Mouse (Mus musculus) kidney, embryonic 16.5 days (tissue): ENCODE measurements around the gene Entpd1. TPM values are rescaled to one million over a fixed set of nuclear protein-coding genes. Genes with fewer than 3 reads are reported as not detected.

ENCODE experiments used
- ATAC-seq: fragments of 200-750 bp; cut with Nextera tagmentation; 2 replicates; pipeline ENCODE4 v1.8.0; 2017; ENCODE audit warnings: moderate TSS enrichment; ENCODE audit not compliant: low FRiP score, low TSS enrichment
- H3K27ac ChIP-seq: fragments of 300-500 bp; sonication (generic); 2 replicates; pipeline ENCODE4 v1.5.1; 2014; ENCODE audit warnings: low read length
- H3K27me3 ChIP-seq: fragments of 300-500 bp; sonication (generic); 2 replicates; pipeline ENCODE4 v1.6.1; 2014; ENCODE audit warnings: low read length, control low read depth, mixed read lengths; ENCODE audit not compliant: insufficient read depth
- H3K36me3 ChIP-seq: fragments of 300-500 bp; sonication (generic); 2 replicates; pipeline ENCODE4 v1.6.1; 2014; ENCODE audit warnings: low read length, control low read depth, mixed read lengths; ENCODE audit not compliant: insufficient read depth
- H3K4me1 ChIP-seq: fragments of 300-500 bp; sonication (generic); 2 replicates; pipeline ENCODE4 v1.6.1; 2014; ENCODE audit warnings: low read length, control low read depth, mixed read lengths; ENCODE audit not compliant: insufficient read depth
- H3K4me2 ChIP-seq: fragments of 300-500 bp; sonication (generic); replicated peaks from 2 replicates; pipeline ENCODE4 v1.6.1; 2014; ENCODE audit warnings: low read depth, low read length
- H3K4me3 ChIP-seq: fragments of 300-500 bp; sonication (generic); 2 replicates; pipeline ENCODE4 v1.5.1; 2014; ENCODE audit warnings: mild to moderate bottlenecking, low read length
- H3K9ac ChIP-seq: fragments of 300-500 bp; sonication (generic); replicated peaks from 2 replicates; pipeline ENCODE4 v1.6.1; 2014; ENCODE audit warnings: low read length
- H3K9me3 ChIP-seq: fragments of 300-500 bp; sonication (generic); 2 replicates; pipeline ENCODE4 v1.6.1; 2016; ENCODE audit warnings: low read length, control low read depth
- WGBS: fragments of 180-500 bp; shearing (Covaris S2); extraction: QIAGEN DNeasy Blood & Tissue Kit; methylation state at CpG from one replicate; pipeline ENCODE4 v1.1.7; 2014; 5-methylcytosine and 5-hydroxymethylcytosine counted together
- polyA plus RNA-seq: library from polyadenylated mRNA; unstranded; fragments of >200 nt; fragmentation: Nextera tagmentation; extraction: Ambion mirVana; gene quantifications from 2 replicates; pipeline ENCODE4 v1.2.1, GENCODE M21; 2015

Entpd1 gene
- polyA plus RNA-seq, 1 experiment from 2014 or later: 8.9 TPM

DNA sequence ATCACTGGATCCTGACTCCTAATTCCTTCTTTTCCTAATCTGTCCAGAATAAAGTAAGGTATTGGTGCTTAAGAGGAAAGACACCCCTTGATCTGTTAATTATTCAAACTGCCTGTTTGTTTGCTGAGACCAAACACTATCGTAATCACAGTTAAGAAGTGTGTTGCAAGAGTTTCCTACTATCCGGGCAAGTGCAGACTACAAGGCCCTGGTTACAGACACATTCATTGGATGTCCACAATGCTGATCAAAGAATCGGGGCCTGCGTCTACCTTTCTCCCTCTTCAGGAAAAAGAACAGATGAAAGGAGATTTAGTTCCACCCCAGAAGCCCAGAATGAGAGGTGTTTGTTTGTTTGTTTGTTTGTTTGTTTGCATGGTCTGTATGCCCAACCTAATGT lies 116.0 kb downstream of the Entpd1 start:
- 86% methylated on average over 4 of the region's 4 CpGs for WGBS
- H3K4me3 ChIP-seq: no peak overlapping the region
- H3K4me1 ChIP-seq: peaks cover 4% of the 10 kb centered on the region; the same call in 1 of the 2 replicates

GRCm38 (mm10) chr19:40728732-40729420 lies 116.7 kb downstream of the Entpd1 start:
- no peak overlapping the region for H3K27ac ChIP-seq
- H3K4me1 ChIP-seq: peaks cover 4% of the 10 kb centered on the region; the same call in 1 of the 2 replicates
- no peak overlapping the region for H3K4me2 ChIP-seq
- no peak for ATAC-seq
- 53% methylated on average over 12 of the region's 12 CpGs for WGBS
- no peaks in the 10 kb centered on the region for H3K9me3 ChIP-seq
- no peak overlapping the region for H3K4me3 ChIP-seq
- H3K27me3 ChIP-seq: no peaks in the 10 kb centered on the region
- no peaks in the 10 kb centered on the region for H3K36me3 ChIP-seq
- peak overlapping the region; percentile 31; the same call in 1 of the 2 replicates for H3K9ac ChIP-seq

More for the DNA sequence above, 116.0 kb downstream of the Entpd1 start:
- no peak overlapping the region for H3K27ac ChIP-seq
- ATAC-seq: no peak
- H3K9ac ChIP-seq: no peak overlapping the region
- H3K9me3 ChIP-seq: no peaks in the 10 kb centered on the region
- no peak overlapping the region for H3K4me2 ChIP-seq
- no peaks in the 10 kb centered on the region for H3K36me3 ChIP-seq
- no peaks in the 10 kb centered on the region for H3K27me3 ChIP-seq

GRCm38 (mm10) chr19:40733409-40733808 lies 121.2 kb downstream of the Entpd1 start:
- 66% methylated on average over 10 of the region's 10 CpGs for WGBS
- no peak for ATAC-seq

DNA sequence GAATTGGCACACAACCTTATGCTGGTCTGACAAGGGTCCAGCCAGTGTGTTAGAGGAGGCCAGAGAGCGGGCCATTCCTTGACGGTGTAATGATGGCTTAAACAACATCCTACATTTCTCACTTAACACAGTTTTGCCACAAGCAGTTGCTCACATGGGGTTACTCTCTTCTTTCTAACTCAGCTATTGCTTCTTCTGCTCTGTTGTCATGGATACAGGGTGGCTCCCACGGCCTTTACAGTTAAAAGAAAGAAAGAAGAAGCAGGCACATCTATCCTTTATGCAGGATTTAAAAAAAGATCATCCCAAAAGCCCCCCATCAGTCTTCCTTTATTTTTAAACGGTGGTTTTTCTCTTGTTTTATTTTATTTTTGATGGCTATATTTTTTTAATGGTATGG lies 121.7 kb downstream of the Entpd1 start:
- Histone ChIP-seq H3K36me3 (no peaks in the 10 kb centered on the region), H3K4me2 (no peak overlapping the region), H3K4me1 (peaks cover 2% of the 10 kb centered on the region; the same call in 1 of the 2 replicates), H3K9ac (no peak overlapping the region), H3K27me3 (no peaks in the 10 kb centered on the region), H3K4me3 (no peak overlapping the region), H3K9me3 (no peaks in the 10 kb centered on the region), H3K27ac (no peak overlapping the region)
- 69% methylated on average over 4 of the region's 4 CpGs for WGBS
- no peak for ATAC-seq

More at GRCm38 (mm10) chr19:40733409-40733808, 121.2 kb downstream of the Entpd1 start:
- H3K4me1 ChIP-seq: peaks cover 4% of the 10 kb centered on the region; the same call in 1 of the 2 replicates
- H3K9me3 ChIP-seq: no peaks in the 10 kb centered on the region
- no peak overlapping the region for H3K9ac ChIP-seq
- no peak overlapping the region for H3K27ac ChIP-seq
- no peak overlapping the region for H3K4me2 ChIP-seq
- no peak overlapping the region for H3K4me3 ChIP-seq
- H3K27me3 ChIP-seq: no peaks in the 10 kb centered on the region
- no peaks in the 10 kb centered on the region for H3K36me3 ChIP-seq

- 28% methylated on average over 17 of the region's 17 CpGs for WGBS
- Histone ChIP-seq H3K36me3 (no peaks in the 10 kb centered on the region), H3K4me1 (no peaks in the 10 kb centered on the region), H3K9me3 (no peaks in the 10 kb centered on the region), H3K27ac (no peak overlapping the region), H3K4me3 (peak overlapping the region; percentile 18), H3K27me3 (no peaks in the 10 kb centered on the region), H3K9ac (peak overlapping the region; percentile 64), H3K4me2 (peak overlapping the region; percentile 43)
- ATAC-seq: peak; percentile 75
Observed at GRCm38 (mm10) chr19:40736680-40737512, 124.7 kb downstream of the Entpd1 start.

DNA sequence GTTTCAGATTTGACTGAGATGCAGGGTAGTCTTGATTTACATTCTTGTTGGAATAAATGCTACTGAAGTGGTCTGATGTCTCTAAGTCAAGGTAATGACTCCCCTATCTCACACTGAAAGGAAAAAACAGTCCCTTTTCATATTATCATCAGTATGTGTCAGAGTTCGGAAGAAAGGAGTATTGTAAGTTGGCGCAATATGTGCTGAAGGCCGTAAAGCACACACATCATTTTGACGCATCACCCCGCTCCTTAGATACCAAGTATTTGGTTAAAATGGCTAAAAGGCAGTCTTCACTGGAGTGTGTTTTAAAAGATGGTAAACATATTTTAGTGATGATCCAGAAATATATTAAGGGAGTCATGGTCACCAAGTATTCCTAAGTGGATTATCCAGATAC lies 125.4 kb downstream of the Entpd1 start:
- Histone ChIP-seq H3K9ac (no peak overlapping the region), H3K4me3 (no peak overlapping the region), H3K9me3 (no peaks in the 10 kb centered on the region), H3K27ac (no peak overlapping the region), H3K4me2 (peak overlapping the region; percentile 43; the same call in 1 of the 2 replicates), H3K27me3 (no peaks in the 10 kb centered on the region), H3K36me3 (no peaks in the 10 kb centered on the region), H3K4me1 (no peaks in the 10 kb centered on the region)
- WGBS: 87% methylated on average over 5 of the region's 5 CpGs
- no peak for ATAC-seq

DNA sequence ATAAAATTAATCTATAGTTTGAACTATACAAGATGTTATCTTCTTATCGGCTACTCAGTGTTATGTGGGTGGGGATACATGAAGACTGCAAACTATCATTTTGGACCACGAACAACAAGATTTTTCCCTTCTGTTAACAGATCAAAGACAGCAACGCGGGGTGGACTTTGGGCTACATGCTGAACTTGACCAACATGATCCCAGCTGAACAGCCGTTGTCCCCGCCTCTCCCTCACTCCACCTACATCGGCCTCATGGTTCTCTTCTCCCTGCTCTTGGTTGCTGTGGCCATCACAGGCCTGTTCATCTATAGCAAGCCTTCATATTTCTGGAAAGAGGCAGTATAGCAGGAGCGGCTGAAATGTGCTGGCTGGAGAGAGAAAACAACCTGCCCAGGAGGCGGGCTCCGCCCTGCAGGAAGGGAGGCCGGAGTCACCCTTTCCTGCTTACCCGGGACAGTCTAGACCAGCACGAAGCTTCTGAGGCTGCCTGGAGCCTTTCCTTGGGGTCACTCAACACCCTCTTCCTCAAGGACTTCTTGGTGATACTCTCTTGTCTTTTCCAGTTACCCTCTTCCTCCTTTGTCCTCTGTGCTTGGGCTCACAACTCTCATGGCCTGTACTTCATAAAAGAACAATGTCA lies 126.6 kb downstream of the Entpd1 start:
- H3K36me3 ChIP-seq: no peaks in the 10 kb centered on the region
- no peak overlapping the region for H3K4me3 ChIP-seq
- no peak for ATAC-seq
- no peaks in the 10 kb centered on the region for H3K27me3 ChIP-seq
- H3K4me1 ChIP-seq: no peaks in the 10 kb centered on the region
- WGBS: 83% methylated on average over 13 of the region's 13 CpGs
- no peaks in the 10 kb centered on the region for H3K9me3 ChIP-seq
- no peak overlapping the region for H3K9ac ChIP-seq
- H3K4me2 ChIP-seq: no peak overlapping the region
- no peak overlapping the region for H3K27ac ChIP-seq

GRCm38 (mm10) chr19:40746603-40747002 lies 134.4 kb downstream of the Entpd1 start:
- Histone ChIP-seq H3K27ac (no peak overlapping the region), H3K9ac (no peak overlapping the region), H3K4me2 (no peak overlapping the region), H3K27me3 (no peaks in the 10 kb centered on the region), H3K4me3 (no peak overlapping the region), H3K4me1 (no peaks in the 10 kb centered on the region), H3K36me3 (no peaks in the 10 kb centered on the region), H3K9me3 (no peaks in the 10 kb centered on the region)
- 48% methylated on average over 4 of the region's 4 CpGs for WGBS
- ATAC-seq: no peak

GRCm38 (mm10) chr19:40748559-40748958 lies 136.4 kb downstream of the Entpd1 start, which contains the start of gene Cc2d2b:
Gene Cc2d2b, plus strand, starts transcription at chr19:40748753.
- WGBS: 73% methylated on average over 16 of the region's 17 CpGs
- Histone ChIP-seq H3K27me3 (no peaks in the 10 kb centered on the region), H3K4me1 (no peaks in the 10 kb centered on the region), H3K4me3 (no peak within 1 kb of the TSS), H3K27ac (no peak within 1 kb of the TSS), H3K36me3 (no peaks in the 10 kb centered on the region), H3K9ac (no peak within 1 kb of the TSS), H3K9me3 (no peaks in the 10 kb centered on the region), H3K4me2 (no peak within 1 kb of the TSS)
- ATAC-seq: no peak
